Mouse (Mus musculus) heart, embryonic 13.5 days (tissue): ENCODE results near the gene Pnma5. TPM values are rescaled to one million over a fixed set of nuclear protein-coding genes. Genes with fewer than 3 reads are reported as not detected.
"Not testable (repeated sequence)": the region's sequence is repeated elsewhere in the genome, so short reads cannot be mapped to it uniquely, and the experiment has no call there.

Source experiments
- ATAC-seq: fragments of 200-750 bp; cut with Nextera tagmentation; 2 replicates; pipeline ENCODE4 v1.8.0; 2017; ENCODE audit warnings: moderate TSS enrichment; ENCODE audit not compliant: insufficient number of reproducible peaks, low FRiP score, low TSS enrichment; ENCODE audit errors: extremely low read depth
- H3K27ac ChIP-seq: fragments of 300-500 bp; sonication (generic); replicated peaks from 2 replicates; pipeline ENCODE4 v1.5.1; 2015; ENCODE audit warnings: moderate library complexity, mild to moderate bottlenecking, inconsistent platforms
- H3K27me3 ChIP-seq: fragments of 300-500 bp; sonication (generic); replicated peaks from 2 replicates; pipeline ENCODE4 v1.6.1; 2015; ENCODE audit warnings: mild to moderate bottlenecking, inconsistent platforms
- H3K36me3 ChIP-seq: fragments of 300-500 bp; sonication (generic); 2 replicates; pipeline ENCODE4 v1.6.1; 2015; ENCODE audit warnings: mild to moderate bottlenecking, inconsistent platforms
- H3K4me1 ChIP-seq: fragments of 300-500 bp; sonication (generic); 2 replicates; pipeline ENCODE4 v1.6.1; 2015; ENCODE audit warnings: inconsistent platforms
- H3K4me2 ChIP-seq: fragments of 300-500 bp; sonication (generic); 2 replicates; pipeline ENCODE4 v1.6.1; 2015; ENCODE audit warnings: inconsistent platforms, mild to moderate bottlenecking, moderate library complexity
- H3K4me3 ChIP-seq: fragments of 300-500 bp; sonication (generic); 2 replicates; pipeline ENCODE4 v1.5.1; 2015; ENCODE audit warnings: moderate library complexity, mild to moderate bottlenecking, inconsistent platforms
- H3K9ac ChIP-seq: fragments of 300-500 bp; sonication (generic); 2 replicates; pipeline ENCODE4 v1.6.1; 2015; ENCODE audit warnings: inconsistent platforms, mild to moderate bottlenecking, moderate library complexity
- H3K9me3 ChIP-seq: fragments of 300-500 bp; sonication (generic); 2 replicates; pipeline ENCODE4 v1.6.1; 2016; ENCODE audit warnings: inconsistent platforms
- WGBS: fragments of 180-500 bp; shearing (Covaris S2); methylation state at CpG from one replicate; pipeline ENCODE4 v1.1.7; 2015; ENCODE audit warnings: mixed read lengths; 5-methylcytosine and 5-hydroxymethylcytosine counted together
- polyA plus RNA-seq: library from polyadenylated mRNA; unstranded; fragments of >200 nt; fragmentation: Nextera tagmentation; extraction: Ambion mirVana; gene quantifications from 2 replicates; pipeline ENCODE4 v1.2.1, GENCODE M21; 2015

The Pnma5 gene
- 0.16 TPM in 1 of 2 replicates, not detected in the other for polyA plus RNA-seq

DNA sequence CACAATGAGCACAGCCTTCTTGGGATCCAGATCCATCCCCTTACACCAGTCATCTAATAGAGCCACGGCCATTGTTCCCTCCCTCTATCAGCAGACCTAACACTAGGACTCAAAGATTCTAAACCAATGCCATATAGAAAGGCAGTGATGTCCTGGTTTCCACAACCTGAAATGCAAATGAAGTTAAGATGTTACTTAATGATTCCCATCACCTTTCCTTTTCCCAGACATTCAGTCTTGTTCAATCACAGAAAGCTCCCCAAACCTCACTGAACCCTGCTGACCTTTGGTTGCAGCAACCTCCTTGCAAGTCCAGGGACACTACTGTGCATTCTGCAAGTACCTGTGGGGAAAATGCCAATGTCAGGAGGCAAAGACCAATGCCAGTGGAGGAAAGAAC lies at the start of gene Pnma5:
Gene Pnma5, minus strand, starts transcription at position 101 of the 400 bp plus-strand sequence.
- peaks cover 11% of the 10 kb centered on the region for H3K27me3 ChIP-seq
- no peaks in the 10 kb centered on the region for H3K4me1 ChIP-seq
- no peaks in the 10 kb centered on the region for H3K9me3 ChIP-seq
- H3K4me3 ChIP-seq, result no peak within 1 kb of the TSS
- H3K9ac ChIP-seq, result no peak within 1 kb of the TSS
- ATAC-seq, result no peak
- H3K4me2 ChIP-seq, result no peak within 1 kb of the TSS
- H3K36me3 ChIP-seq, result no peaks in the 10 kb centered on the region
- 76% methylated on average over 1 of the region's 1 CpGs for WGBS
- H3K27ac ChIP-seq, result no peak within 1 kb of the TSS

DNA sequence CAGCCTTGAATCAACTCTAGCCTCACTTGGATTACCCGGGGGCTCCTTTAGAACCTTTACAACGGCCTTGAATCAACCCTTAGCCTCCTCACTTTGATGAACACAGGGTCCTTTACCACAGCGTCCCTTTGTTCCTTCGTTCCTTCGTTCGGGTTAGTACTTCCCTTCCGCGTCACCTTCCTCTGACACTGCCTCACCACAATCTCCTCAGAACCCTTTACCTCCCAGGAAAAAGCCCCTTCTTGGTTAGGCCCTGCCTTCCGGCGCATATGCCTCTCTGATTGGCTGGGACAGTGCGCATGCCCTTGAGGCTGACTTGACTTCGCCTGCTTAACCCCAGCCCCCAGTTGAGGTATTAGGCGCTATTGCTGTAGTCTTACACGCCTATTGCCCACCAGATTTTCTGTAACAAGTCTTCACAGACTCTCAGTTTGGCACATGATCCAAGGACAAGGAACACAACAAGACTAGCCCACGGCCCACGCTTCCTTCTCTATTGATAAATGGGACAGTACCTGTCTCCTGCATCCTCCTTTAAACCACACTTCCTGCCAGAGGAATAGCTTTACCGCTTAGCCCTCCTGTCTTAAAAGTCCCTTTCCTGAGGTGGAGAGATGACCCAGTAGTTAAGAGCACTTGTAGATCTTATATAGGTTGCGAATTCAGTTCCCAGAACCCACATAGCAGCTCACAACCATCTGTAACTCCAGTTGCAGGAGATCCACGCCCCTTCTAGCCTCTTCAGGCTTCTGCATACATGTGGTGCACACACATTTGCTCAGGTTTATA lies 45.6 kb upstream of the Pnma5 start, which contains the start of gene Xlr4a:
Gene Xlr4a, minus strand, starts transcription at position 212 of the 789 bp plus-strand sequence.
- not testable (repeated sequence) for ATAC-seq, H3K27ac ChIP-seq, H3K9me3 ChIP-seq, H3K4me2 ChIP-seq, H3K4me3 ChIP-seq, H3K36me3 ChIP-seq, H3K4me1 ChIP-seq, H3K27me3 ChIP-seq, H3K9ac ChIP-seq
- 72% methylated on average over 19 of the region's 19 CpGs for WGBS

DNA sequence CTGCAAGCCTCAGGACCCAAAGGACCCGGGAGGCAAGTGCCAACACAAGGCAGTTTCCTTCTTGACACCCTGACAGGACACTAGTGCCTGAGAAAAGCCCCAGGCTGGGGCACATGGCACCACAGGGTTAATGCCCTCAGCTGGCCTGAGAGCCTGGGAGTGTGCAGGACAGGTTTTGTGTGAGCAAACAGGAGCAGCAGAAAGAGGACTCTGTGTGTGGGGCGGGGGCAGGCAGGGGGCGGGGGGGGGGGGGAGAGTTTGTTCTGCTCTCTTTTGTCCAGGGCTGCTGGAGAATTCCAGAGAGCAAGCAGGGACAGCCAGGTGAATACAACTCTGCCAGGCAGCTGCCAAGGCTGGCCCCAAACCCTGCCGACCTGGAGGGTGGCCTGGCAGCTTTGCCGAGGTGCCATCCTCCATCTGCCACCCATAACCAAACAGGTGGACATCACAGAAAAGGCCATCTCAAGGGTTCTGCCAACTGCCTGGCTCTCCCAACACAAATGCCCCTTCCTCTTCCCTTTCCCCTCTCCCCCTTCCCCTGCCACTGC lies 29.9 kb upstream of the Pnma5 start:
- not testable (repeated sequence) for H3K9ac ChIP-seq, H3K4me2 ChIP-seq, H3K4me3 ChIP-seq, H3K27ac ChIP-seq, H3K9me3 ChIP-seq, H3K4me1 ChIP-seq, H3K36me3 ChIP-seq, ATAC-seq
- peaks cover 20% of the 10 kb centered on the region for H3K27me3 ChIP-seq
- 80% methylated on average over 1 of the region's 5 CpGs for WGBS

DNA sequence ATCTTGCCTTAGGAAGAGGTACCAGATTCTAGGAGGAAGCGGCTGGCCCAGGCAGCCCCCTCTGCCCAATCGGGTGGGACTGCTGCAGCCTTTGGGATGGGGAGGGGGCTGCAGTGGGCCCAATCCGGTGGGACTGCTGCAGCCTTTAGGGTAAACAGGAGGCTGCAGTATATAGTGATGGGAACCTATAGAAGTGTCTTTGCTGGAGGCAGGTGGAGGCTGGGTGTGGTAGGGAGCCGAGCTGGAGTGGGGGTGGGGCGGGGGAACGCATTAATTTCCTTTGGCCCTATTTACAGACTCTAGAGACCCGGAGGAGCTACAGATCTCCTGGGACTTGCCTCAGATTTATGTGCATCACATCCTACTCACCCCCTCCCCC lies 27.5 kb upstream of the Pnma5 start, which contains the start of gene Pnma3:
Gene Pnma3, plus strand, starts transcription at position 373 of the 379 bp plus-strand sequence.
- no peak within 1 kb of the TSS for H3K27ac ChIP-seq
- no peak within 1 kb of the TSS for H3K9ac ChIP-seq
- H3K9me3 ChIP-seq, result no peaks in the 10 kb centered on the region
- H3K27me3 ChIP-seq, result peaks cover 20% of the 10 kb centered on the region
- no peaks in the 10 kb centered on the region for H3K36me3 ChIP-seq
- H3K4me3 ChIP-seq, result peak within 1 kb of the TSS; percentile 24
- no peak for ATAC-seq
- WGBS, result 26% methylated on average over 7 of the region's 7 CpGs
- peak within 1 kb of the TSS; percentile 59 for H3K4me2 ChIP-seq
- no peaks in the 10 kb centered on the region for H3K4me1 ChIP-seq

DNA sequence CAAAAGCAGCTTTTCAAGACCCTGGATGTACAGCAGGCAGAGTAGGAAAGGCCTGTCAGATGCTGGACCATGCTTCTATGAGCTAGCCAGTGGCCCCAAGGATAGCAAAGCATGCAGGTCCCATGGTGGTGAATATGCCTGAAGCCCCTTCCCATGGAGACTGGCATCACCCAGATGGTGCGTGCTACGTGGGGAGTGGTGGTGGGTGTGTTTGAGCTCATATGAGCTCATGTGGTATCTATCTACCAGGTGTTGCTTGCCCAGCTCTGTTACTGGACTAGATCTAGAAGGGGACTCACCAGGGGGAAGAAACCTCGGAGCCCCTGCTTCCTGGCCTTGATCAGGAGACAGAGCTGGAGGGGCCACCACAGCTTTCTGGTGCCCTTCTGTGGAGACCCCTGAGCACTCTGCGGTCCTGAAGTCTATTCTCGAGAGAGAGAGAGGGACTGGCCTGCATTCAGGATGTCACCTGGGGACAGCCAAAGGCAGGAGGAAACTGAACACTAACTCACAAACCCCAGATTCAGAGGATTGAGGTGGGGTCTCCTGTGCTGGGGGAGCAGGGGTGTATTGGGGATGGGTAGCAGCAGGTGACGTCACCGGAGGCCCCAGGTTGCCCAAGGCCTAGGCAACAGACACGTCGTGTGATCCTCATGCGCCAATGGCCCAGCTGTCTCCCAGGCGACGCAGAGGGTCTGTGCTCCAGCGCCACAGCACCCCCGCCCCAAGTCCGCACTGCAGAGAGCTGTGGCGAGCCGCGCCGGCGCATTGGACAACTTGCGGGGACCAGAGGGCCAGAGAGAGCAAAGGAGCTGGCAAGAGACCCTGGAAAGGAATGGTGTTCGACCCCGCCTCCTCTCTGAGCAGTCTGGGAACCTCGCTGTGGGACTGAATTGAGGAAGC lies 26.9 kb upstream of the Pnma5 start:
- no peaks in the 10 kb centered on the region for H3K4me1 ChIP-seq
- peak overlapping the region; percentile 24 for H3K4me3 ChIP-seq
- no peak overlapping the region for H3K27ac ChIP-seq
- ATAC-seq, result no peak
- peak overlapping the region; percentile 59 for H3K4me2 ChIP-seq
- 31% methylated on average over 24 of the region's 24 CpGs for WGBS
- H3K9me3 ChIP-seq, result no peaks in the 10 kb centered on the region
- H3K36me3 ChIP-seq, result no peaks in the 10 kb centered on the region
- peaks cover 20% of the 10 kb centered on the region for H3K27me3 ChIP-seq
- no peak overlapping the region for H3K9ac ChIP-seq

DNA sequence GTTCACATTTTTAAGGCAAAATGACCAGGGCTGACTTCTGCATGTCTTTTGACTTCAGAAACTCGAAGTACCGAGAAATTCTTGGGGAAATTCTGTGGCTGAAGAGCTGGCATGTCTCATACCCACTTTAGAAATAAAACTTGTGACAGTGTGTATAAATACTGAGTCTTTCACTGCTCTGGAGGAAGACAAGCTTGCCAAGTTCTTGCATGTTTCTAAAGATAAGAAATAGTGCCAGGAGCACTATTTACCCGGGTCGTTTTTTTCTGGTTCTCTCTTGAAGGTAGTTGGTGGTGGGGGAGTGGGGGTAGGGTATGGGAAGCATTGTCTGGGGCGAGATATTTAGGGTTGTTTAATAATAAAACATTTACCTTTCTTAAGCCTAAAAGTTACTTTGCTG lies 25.4 kb upstream of the Pnma5 start:
- H3K4me1 ChIP-seq, result no peaks in the 10 kb centered on the region
- no peak for ATAC-seq
- peaks cover 20% of the 10 kb centered on the region for H3K27me3 ChIP-seq
- no peak overlapping the region for H3K4me3 ChIP-seq
- no peak overlapping the region for H3K9ac ChIP-seq
- no peak overlapping the region for H3K27ac ChIP-seq
- no peak overlapping the region for H3K4me2 ChIP-seq
- no peaks in the 10 kb centered on the region for H3K36me3 ChIP-seq
- H3K9me3 ChIP-seq, result no peaks in the 10 kb centered on the region
- WGBS, result 44% methylated on average over 5 of the region's 5 CpGs

DNA sequence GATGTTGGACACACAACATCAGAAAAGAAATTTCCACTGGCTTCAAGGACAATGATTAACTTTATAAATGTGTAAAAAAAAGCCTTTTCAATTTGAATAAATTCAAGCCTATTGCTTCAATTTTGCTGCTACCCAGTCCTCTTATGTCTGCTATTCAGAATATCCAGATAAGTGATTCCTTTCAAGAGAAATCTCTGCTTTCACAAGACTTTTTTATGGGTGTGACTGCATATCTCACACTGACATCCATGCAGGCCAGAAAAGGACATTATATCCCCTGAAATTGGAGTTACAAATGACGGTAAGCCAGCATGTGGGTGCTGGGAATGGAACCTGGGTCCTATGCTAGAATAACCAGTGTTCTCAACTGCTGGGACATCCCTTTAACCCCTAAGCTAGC lies 24.6 kb upstream of the Pnma5 start:
- no peaks in the 10 kb centered on the region for H3K9me3 ChIP-seq
- no peak overlapping the region for H3K4me2 ChIP-seq
- H3K27ac ChIP-seq, result no peak overlapping the region
- no peak overlapping the region for H3K9ac ChIP-seq
- 75% methylated on average over 1 of the region's 1 CpGs for WGBS
- H3K4me1 ChIP-seq, result no peaks in the 10 kb centered on the region
- H3K36me3 ChIP-seq, result no peaks in the 10 kb centered on the region
- peaks cover 20% of the 10 kb centered on the region for H3K27me3 ChIP-seq
- no peak for ATAC-seq
- H3K4me3 ChIP-seq, result no peak overlapping the region

DNA sequence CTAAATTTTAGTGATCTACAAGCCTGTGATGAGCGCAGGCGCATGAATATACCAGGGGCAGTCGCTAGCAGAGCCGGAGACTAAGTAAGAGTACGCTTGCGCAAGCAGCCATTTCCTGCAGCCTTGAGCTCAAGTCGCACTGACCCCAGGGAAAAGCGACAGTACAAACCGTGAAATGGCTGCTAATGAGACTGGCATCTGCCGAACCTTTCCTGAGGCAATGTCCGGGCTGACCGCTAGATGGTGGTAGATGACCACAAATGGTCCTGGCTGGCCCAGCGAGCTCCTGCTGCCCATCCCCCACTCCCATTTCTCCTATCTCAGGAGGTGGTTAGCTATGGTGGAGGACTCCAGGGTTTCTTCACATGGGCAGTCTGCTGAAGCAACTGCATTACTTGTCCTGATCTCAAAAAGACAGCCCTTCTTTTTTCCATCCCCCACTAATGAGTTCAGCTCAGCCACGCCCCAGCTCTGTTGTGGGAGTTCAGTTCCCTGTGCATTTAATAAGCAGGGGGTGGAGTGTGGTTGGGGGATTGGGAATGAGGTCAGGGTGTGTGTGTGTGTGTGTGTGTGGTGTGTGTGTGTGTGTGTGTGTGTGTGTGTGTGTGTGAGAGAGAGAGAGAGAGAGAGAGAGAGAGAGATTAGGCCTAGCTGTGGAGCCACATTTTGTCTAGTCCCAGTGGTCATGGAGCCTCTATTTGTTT lies 17.1 kb upstream of the Pnma5 start:
- Histone ChIP-seq H3K36me3 (no peaks in the 10 kb centered on the region), H3K27me3 (no peaks in the 10 kb centered on the region), H3K9me3 (no peaks in the 10 kb centered on the region), H3K4me3 (peak overlapping the region; percentile 27), H3K4me1 (no peaks in the 10 kb centered on the region), H3K27ac (no peak overlapping the region), H3K9ac (no peak overlapping the region), H3K4me2 (peak overlapping the region; percentile 48)
- 15% methylated on average over 14 of the region's 14 CpGs for WGBS
- peak; percentile 37; the same call in 1 of the 2 replicates for ATAC-seq

DNA sequence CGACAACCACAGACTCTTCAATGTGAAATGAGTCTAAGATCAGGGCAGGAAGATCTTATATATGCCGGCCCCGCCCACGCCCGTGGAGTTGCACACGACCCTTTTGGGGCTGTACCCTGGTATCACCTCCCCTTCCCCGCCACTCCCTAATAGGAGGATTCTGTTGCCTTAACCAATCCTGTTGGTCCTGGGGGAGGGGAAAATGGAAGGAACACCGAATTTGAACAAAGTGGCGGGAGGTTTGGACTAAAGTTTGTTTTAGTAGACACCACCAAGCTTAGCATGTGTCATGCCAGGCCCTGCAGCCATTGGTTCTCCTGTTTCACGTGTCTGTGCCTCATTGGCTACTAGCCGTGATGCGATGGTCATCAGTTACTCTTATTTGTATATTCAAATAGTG lies 2.8 kb upstream of the Pnma5 start:
- no peak overlapping the region for H3K27ac ChIP-seq
- no peak overlapping the region for H3K4me3 ChIP-seq
- H3K27me3 ChIP-seq, result peaks cover 11% of the 10 kb centered on the region; the same call in 1 of the 2 replicates
- 84% methylated on average over 12 of the region's 12 CpGs for WGBS
- no peak overlapping the region for H3K4me2 ChIP-seq
- H3K9ac ChIP-seq, result no peak overlapping the region
- no peak for ATAC-seq
- no peaks in the 10 kb centered on the region for H3K4me1 ChIP-seq
- H3K9me3 ChIP-seq, result no peaks in the 10 kb centered on the region
- H3K36me3 ChIP-seq, result no peaks in the 10 kb centered on the region

DNA sequence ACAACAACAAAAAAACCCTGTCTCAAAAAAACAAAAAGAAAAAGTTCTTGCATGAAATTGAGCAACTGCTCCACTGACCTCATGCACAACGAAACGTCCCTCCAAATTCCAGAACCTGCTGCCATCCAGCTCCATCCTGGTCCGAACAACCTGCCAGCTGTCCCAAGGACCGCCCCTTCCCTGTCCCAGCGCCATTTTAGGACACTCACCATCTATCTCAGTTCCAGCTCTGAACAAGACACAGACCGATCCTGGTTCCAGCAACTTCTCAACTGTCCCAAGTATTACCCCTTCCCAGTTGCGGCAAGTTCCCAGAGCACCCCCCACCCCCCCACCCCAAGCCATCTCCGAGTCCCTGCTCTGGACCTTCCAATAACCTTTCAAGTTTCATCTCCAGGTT lies 1.9 kb upstream of the Pnma5 start:
- peaks cover 11% of the 10 kb centered on the region for H3K27me3 ChIP-seq
- H3K4me1 ChIP-seq, result no peaks in the 10 kb centered on the region
- H3K4me2 ChIP-seq, result no peak overlapping the region
- no peaks in the 10 kb centered on the region for H3K9me3 ChIP-seq
- H3K9ac ChIP-seq, result no peak overlapping the region
- ATAC-seq, result no peak
- no peak overlapping the region for H3K27ac ChIP-seq
- no peak overlapping the region for H3K4me3 ChIP-seq
- WGBS, result 82% methylated on average over 8 of the region's 8 CpGs
- H3K36me3 ChIP-seq, result no peaks in the 10 kb centered on the region

DNA sequence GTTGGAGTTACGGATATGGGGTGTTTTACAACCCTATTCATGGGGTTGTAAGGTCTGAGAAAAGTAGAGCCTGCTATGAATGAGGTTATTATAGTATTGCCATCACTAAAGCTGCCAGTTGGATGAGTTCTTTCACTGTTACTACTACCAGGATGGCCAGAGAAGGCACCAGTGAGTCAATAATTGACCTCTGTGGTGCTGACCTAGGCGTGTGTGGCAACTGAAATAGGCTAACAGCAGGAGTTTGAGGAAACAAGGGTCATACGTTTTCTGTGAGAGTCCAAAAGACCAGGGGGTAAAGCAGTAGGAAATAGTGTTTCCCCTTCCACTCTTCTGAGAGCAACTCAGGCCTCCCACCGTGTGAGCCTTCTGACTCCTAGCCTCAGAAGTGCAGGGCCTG lies 24.1 kb downstream of the Pnma5 start:
- H3K4me3 ChIP-seq, result no peak overlapping the region
- no peak overlapping the region for H3K27ac ChIP-seq
- no peaks in the 10 kb centered on the region for H3K4me1 ChIP-seq
- H3K27me3 ChIP-seq, result peaks cover 12% of the 10 kb centered on the region; the same call in 1 of the 2 replicates
- no peaks in the 10 kb centered on the region for H3K36me3 ChIP-seq
- H3K9me3 ChIP-seq, result no peaks in the 10 kb centered on the region
- no peak overlapping the region for H3K9ac ChIP-seq
- no peak for ATAC-seq
- WGBS, result 65% methylated on average over 4 of the region's 4 CpGs
- no peak overlapping the region for H3K4me2 ChIP-seq
